Mouse (Mus musculus) neural tube, embryonic 13.5 days (tissue): ENCODE data around the gene Rsph10b. TPM values are rescaled to one million over a fixed set of nuclear protein-coding genes. Genes with fewer than 3 reads are reported as not detected.
A peak's percentile ranks its signal among the peaks of the same experiment; 100 is the strongest.

Experiments used
- ATAC-seq: fragments of 200-750 bp; cut with Nextera tagmentation; 2 replicates; pipeline ENCODE4 v1.8.0; 2017; ENCODE audit warnings: low read depth, mild to moderate bottlenecking, moderate TSS enrichment, moderate library complexity
- H3K27ac ChIP-seq: fragments of 300-500 bp; sonication (generic); replicated peaks from 2 replicates; pipeline ENCODE4 v1.5.1; 2015; ENCODE audit warnings: moderate library complexity, mild to moderate bottlenecking, inconsistent platforms
- H3K27me3 ChIP-seq: fragments of 300-500 bp; sonication (generic); 2 replicates; pipeline ENCODE4 v1.6.1; 2015; ENCODE audit warnings: mild to moderate bottlenecking, inconsistent platforms
- H3K36me3 ChIP-seq: fragments of 300-500 bp; sonication (generic); 2 replicates; pipeline ENCODE4 v1.6.1; 2015; ENCODE audit warnings: mild to moderate bottlenecking, inconsistent platforms
- H3K4me1 ChIP-seq: fragments of 300-500 bp; sonication (generic); replicated peaks from 2 replicates; pipeline ENCODE4 v1.6.1; 2015; ENCODE audit warnings: inconsistent platforms
- H3K4me2 ChIP-seq: fragments of 300-500 bp; sonication (generic); 2 replicates; pipeline ENCODE4 v1.6.1; 2015; ENCODE audit warnings: inconsistent platforms, mild to moderate bottlenecking, moderate library complexity
- H3K4me3 ChIP-seq: fragments of 300-500 bp; sonication (generic); 2 replicates; pipeline ENCODE4 v1.5.1; 2015; ENCODE audit warnings: mild to moderate bottlenecking, inconsistent platforms
- H3K9ac ChIP-seq: fragments of 300-500 bp; sonication (generic); 2 replicates; pipeline ENCODE4 v1.6.1; 2015; ENCODE audit warnings: moderate library complexity, mild to moderate bottlenecking, inconsistent platforms
- H3K9me3 ChIP-seq: fragments of 300-500 bp; sonication (generic); 2 replicates; pipeline ENCODE4 v1.6.1; 2016; ENCODE audit warnings: inconsistent platforms
- WGBS: fragments of 180-500 bp; shearing (Covaris S2); methylation state at CpG from one replicate; pipeline ENCODE4 v1.1.7; 2015; 5-methylcytosine and 5-hydroxymethylcytosine counted together
- polyA plus RNA-seq: library from polyadenylated mRNA; unstranded; fragments of >200 nt; fragmentation: Nextera tagmentation; extraction: Ambion mirVana; gene quantifications from 2 replicates; pipeline ENCODE4 v1.2.1, GENCODE M21; 2015

The Rsph10b gene
- polyA plus RNA-seq, 1 experiment from 2014 or later, result 2.9 TPM

DNA sequence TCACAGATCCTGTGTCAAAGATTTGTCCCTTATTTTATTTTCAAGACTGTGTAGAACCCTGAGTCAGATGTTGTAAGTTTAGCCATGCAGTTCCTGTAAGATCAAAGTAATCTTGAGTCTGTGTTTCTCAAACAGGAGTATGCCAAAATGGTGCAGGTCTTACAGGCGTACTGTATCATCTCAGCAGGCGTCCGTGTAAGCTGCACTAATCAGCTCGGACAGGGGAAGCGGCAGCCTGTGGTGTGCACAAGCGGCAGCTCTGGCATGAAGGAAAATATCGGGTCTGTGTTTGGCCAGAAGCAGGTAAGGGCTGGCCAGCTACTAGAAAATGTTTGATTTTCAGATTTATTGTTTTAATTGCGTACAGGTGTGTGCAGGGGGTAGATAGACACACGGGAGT is 16.6 kb upstream of the Rsph10b start:
- no peak overlapping the region for H3K9ac ChIP-seq
- WGBS, result 94% methylated on average over 9 of the region's 9 CpGs
- no peaks in the 10 kb centered on the region for H3K9me3 ChIP-seq
- no peaks in the 10 kb centered on the region for H3K27me3 ChIP-seq
- no peak overlapping the region for H3K4me3 ChIP-seq
- H3K27ac ChIP-seq, result no peak overlapping the region
- peaks cover under 1% of the 10 kb centered on the region; the same call in 1 of the 2 replicates for H3K4me1 ChIP-seq
- H3K4me2 ChIP-seq, result no peak overlapping the region
- no peak for ATAC-seq
- peaks cover 54% of the 10 kb centered on the region for H3K36me3 ChIP-seq

DNA sequence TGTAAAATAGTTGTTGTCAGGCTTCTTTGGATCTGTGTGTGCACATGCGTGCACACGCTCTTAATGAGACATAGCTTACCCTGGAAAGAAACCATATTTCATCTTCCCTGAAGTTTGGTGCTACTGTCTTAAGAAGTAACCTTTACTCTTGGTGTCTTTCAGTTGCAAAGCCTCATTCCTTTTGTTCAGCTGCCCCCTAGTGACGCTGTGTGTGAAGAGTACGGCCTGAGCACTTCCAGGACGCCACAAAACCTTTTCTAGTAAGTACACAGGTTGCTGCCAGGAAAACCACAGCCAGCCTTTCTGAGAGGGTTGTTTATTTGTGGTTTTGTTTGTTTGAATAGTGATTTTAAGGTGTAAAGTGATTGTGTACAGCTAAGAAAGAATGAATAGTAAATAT is 15.4 kb upstream of the Rsph10b start:
- no peaks in the 10 kb centered on the region for H3K4me1 ChIP-seq
- no peak overlapping the region for H3K9ac ChIP-seq
- no peak overlapping the region for H3K4me3 ChIP-seq
- no peaks in the 10 kb centered on the region for H3K9me3 ChIP-seq
- H3K4me2 ChIP-seq, result no peak overlapping the region
- peaks cover 63% of the 10 kb centered on the region for H3K36me3 ChIP-seq
- 52% methylated on average over 5 of the region's 5 CpGs for WGBS
- ATAC-seq, result no peak
- no peaks in the 10 kb centered on the region for H3K27me3 ChIP-seq
- no peak overlapping the region for H3K27ac ChIP-seq

DNA sequence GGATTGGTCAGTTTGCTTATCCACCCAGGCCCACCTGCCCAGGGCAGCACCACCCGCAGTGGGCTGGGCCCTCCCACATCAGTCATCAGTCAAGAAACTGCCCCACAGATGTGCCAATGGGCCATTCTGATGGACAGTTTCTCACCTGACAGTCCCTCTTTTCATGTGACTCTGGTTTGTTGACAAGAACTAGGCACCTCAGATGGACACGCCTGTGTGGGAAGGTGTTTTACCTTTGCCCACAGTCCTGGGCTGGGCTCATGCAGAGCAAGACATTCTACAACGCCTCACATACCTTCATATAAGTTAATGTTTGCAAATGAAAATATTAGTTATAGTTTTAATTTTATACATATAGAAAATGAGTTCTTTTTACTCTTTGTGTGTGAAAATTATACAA is 14.7 kb upstream of the Rsph10b start:
- H3K9me3 ChIP-seq, result no peaks in the 10 kb centered on the region
- H3K27ac ChIP-seq, result no peak overlapping the region
- WGBS, result 95% methylated on average over 3 of the region's 3 CpGs
- no peaks in the 10 kb centered on the region for H3K27me3 ChIP-seq
- H3K36me3 ChIP-seq, result peaks cover 70% of the 10 kb centered on the region
- H3K4me1 ChIP-seq, result no peaks in the 10 kb centered on the region
- H3K9ac ChIP-seq, result no peak overlapping the region
- H3K4me3 ChIP-seq, result no peak overlapping the region
- ATAC-seq, result no peak
- no peak overlapping the region for H3K4me2 ChIP-seq

GRCm38 (mm10) chr5:143924781-143925452 is 7.9 kb upstream of the Rsph10b start:
- 88% methylated on average over 6 of the region's 6 CpGs for WGBS
- H3K4me1 ChIP-seq, result no peaks in the 10 kb centered on the region
- H3K36me3 ChIP-seq, result peaks cover 85% of the 10 kb centered on the region
- no peaks in the 10 kb centered on the region for H3K27me3 ChIP-seq
- ATAC-seq, result no peak
- H3K4me2 ChIP-seq, result no peak overlapping the region
- H3K27ac ChIP-seq, result no peak overlapping the region
- H3K9ac ChIP-seq, result no peak overlapping the region
- H3K4me3 ChIP-seq, result no peak overlapping the region
- no peaks in the 10 kb centered on the region for H3K9me3 ChIP-seq

DNA sequence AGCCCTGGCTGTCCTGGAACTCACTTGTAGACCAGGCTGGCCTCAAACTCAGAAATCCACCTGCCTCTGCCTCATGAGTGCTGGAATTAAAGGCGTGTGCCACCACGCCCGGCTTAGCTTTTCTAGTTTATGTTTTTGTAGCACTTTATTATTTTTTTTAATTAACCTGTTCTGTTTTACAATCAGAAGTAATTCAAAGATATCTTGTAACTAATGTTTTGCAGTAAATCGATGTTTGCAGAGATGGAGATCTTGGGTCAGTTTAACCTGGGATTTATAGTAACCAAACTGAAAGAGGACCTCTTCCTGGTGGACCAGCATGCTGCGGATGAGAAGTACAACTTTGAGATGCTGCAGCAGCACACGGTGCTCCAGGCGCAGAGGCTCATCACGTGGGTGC is 5.0 kb upstream of the Rsph10b start, which contains the start of gene Gm42421:
Gene Gm42421 (plus strand): TSS at position 301 of the 400 bp plus-strand sequence.
- 96% methylated on average over 8 of the region's 8 CpGs for WGBS

DNA sequence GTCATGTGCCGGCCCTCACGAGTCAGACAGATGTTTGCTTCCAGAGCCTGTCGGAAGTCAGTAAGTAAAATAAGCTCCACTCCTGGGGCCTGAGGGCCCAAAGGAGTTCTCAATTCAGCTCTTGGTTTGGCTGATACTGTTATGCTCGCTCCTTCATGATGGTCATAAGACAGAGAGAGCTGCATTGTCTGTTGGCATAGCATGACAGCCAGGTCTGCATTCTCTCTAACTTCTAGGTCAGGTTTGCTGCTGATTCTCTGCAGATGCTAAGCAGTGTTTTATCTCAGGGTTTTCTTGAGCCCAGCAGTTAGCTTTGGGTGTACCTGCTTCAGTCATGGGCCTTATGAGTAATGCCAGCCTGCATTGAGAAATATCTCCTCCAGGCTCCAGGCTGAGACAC is 3.5 kb upstream of the Rsph10b start:
- Histone ChIP-seq H3K4me3 (no peak overlapping the region), H3K36me3 (peaks cover 76% of the 10 kb centered on the region), H3K27ac (no peak overlapping the region), H3K4me2 (no peak overlapping the region), H3K9ac (no peak overlapping the region), H3K9me3 (no peaks in the 10 kb centered on the region), H3K4me1 (0 out of 2 replicates have a peak, but pooled peaks cover 5% of the 10 kb centered on the region), H3K27me3 (no peaks in the 10 kb centered on the region)
- ATAC-seq, result no peak
- WGBS, result 97% methylated on average over 4 of the region's 4 CpGs

More for the DNA sequence above, 5.0 kb upstream of the Rsph10b start, which contains the start of gene Gm42421:
- ATAC-seq, result no peak
- Histone ChIP-seq H3K4me2 (no peak within 1 kb of the TSS), H3K4me3 (no peak within 1 kb of the TSS), H3K27ac (no peak within 1 kb of the TSS), H3K27me3 (no peaks in the 10 kb centered on the region), H3K9ac (no peak within 1 kb of the TSS), H3K4me1 (0 out of 2 replicates have a peak, but pooled peaks cover 3% of the 10 kb centered on the region), H3K9me3 (no peaks in the 10 kb centered on the region), H3K36me3 (peaks cover 86% of the 10 kb centered on the region)

GRCm38 (mm10) chr5:143930656-143931055 is 2.2 kb upstream of the Rsph10b start:
- peaks cover 62% of the 10 kb centered on the region for H3K36me3 ChIP-seq
- H3K9ac ChIP-seq, result no peak overlapping the region
- no peak for ATAC-seq
- H3K27ac ChIP-seq, result no peak overlapping the region
- H3K4me1 ChIP-seq, result 0 out of 2 replicates have a peak, but pooled peaks cover 5% of the 10 kb centered on the region
- no peak overlapping the region for H3K4me3 ChIP-seq
- H3K4me2 ChIP-seq, result no peak overlapping the region
- no peaks in the 10 kb centered on the region for H3K27me3 ChIP-seq
- WGBS, result 92% methylated on average over 12 of the region's 12 CpGs
- H3K9me3 ChIP-seq, result no peaks in the 10 kb centered on the region

- no peak overlapping the region for H3K4me2 ChIP-seq
- peaks cover 48% of the 10 kb centered on the region for H3K36me3 ChIP-seq
- no peak overlapping the region for H3K9ac ChIP-seq
- 0 out of 2 replicates have a peak, but pooled peaks cover 5% of the 10 kb centered on the region for H3K4me1 ChIP-seq
- 83% methylated on average over 6 of the region's 6 CpGs for WGBS
- H3K4me3 ChIP-seq, result no peak overlapping the region
- no peak for ATAC-seq
- H3K27me3 ChIP-seq, result no peaks in the 10 kb centered on the region
- no peaks in the 10 kb centered on the region for H3K9me3 ChIP-seq
- no peak overlapping the region for H3K27ac ChIP-seq
Measured at GRCm38 (mm10) chr5:143931863-143932580, 813 bp upstream of the Rsph10b start.

DNA sequence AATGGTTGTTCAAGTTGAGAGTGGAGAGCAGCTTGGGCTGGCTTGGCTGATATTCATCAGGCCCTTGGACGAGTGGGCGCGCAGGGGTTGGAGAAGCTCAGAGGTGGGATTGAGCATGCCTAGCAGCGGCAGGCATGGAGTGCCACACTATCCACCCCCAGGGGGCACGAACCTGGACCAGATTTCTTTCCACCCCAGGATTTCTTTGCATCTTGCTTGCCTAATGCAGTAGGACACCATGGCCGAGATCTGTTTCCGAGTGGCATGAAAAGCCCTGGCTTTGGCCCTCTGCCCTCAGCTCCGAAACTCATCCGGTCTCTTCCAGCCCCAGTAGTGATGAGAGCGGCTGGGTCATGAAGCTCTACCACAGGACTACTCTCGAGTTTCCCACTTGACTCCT is 579 bp downstream of the Rsph10b start:
- Histone ChIP-seq H3K9me3 (no peaks in the 10 kb centered on the region), H3K4me2 (0 out of 2 replicates have a peak overlapping the region, but pooled peaks have one; percentile 19), H3K4me3 (no peak overlapping the region), H3K27me3 (no peaks in the 10 kb centered on the region), H3K9ac (no peak overlapping the region), H3K4me1 (0 out of 2 replicates have a peak, but pooled peaks cover 5% of the 10 kb centered on the region), H3K36me3 (peaks cover 42% of the 10 kb centered on the region), H3K27ac (no peak overlapping the region)
- WGBS, result 90% methylated on average over 11 of the region's 11 CpGs
- no peak for ATAC-seq

DNA sequence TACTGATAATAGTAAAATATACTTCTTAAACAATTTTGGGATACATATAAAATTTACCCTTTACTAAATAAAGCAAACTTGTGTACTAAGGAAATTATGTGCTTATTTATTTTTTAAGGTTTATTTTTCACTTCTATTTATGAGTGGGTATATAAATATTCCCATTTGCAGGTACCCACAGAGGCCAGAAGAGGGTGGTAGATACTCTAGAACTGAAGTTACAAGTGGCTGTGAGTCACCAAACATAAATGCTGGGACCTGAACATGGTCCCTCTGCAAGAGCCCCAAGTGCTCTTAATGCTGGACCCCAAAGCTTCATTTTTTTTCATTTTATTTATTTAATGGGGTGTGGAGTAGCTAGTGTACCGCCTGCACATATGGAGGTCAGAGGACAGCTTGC is 1.0 kb downstream of the Rsph10b start:
- Histone ChIP-seq H3K27me3 (no peaks in the 10 kb centered on the region), H3K36me3 (peaks cover 38% of the 10 kb centered on the region), H3K4me3 (no peak overlapping the region), H3K4me2 (no peak overlapping the region), H3K9ac (no peak overlapping the region), H3K27ac (no peak overlapping the region), H3K4me1 (0 out of 2 replicates have a peak, but pooled peaks cover 5% of the 10 kb centered on the region), H3K9me3 (no peaks in the 10 kb centered on the region)
- WGBS, result 83% methylated on average over 1 of the region's 1 CpGs
- no peak for ATAC-seq

- 0 out of 2 replicates have a peak, but pooled peaks cover 5% of the 10 kb centered on the region for H3K4me1 ChIP-seq
- H3K9me3 ChIP-seq, result no peaks in the 10 kb centered on the region
- peaks cover 17% of the 10 kb centered on the region for H3K36me3 ChIP-seq
- WGBS, result 85% methylated on average over 9 of the region's 9 CpGs
- no peaks in the 10 kb centered on the region for H3K27me3 ChIP-seq
- no peak for ATAC-seq
- no peak overlapping the region for H3K9ac ChIP-seq
- no peak overlapping the region for H3K27ac ChIP-seq
- no peak overlapping the region for H3K4me3 ChIP-seq
- no peak overlapping the region for H3K4me2 ChIP-seq
Measured at GRCm38 (mm10) chr5:143936156-143936555, 3.3 kb downstream of the Rsph10b start.

DNA sequence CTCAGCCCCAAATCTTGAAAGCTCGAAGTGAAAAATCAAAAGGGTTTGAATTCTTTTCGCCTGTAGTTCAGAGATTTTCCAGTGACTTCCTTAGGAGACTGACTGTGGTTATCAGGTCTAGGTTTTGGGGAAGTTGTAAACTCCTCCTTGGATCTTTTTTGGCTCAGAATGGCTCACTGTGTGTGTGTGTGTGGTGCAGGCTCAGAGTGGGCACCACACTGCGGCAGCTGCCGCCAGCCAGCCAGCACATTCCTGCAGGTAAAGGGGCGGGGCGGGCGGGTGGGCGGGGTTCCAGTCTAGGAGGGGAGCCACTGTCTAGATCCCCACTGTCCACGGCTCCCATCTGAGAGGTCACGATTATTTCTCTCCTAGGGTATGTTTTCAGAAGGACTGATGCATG is 8.8 kb downstream of the Rsph10b start:
- no peak for ATAC-seq
- no peak overlapping the region for H3K27ac ChIP-seq
- 21% methylated on average over 10 of the region's 10 CpGs for WGBS

More for the DNA sequence above, 8.8 kb downstream of the Rsph10b start:
- Histone ChIP-seq H3K4me1 (no peaks in the 10 kb centered on the region), H3K36me3 (no peaks in the 10 kb centered on the region), H3K4me3 (no peak overlapping the region), H3K4me2 (no peak overlapping the region), H3K9me3 (peaks cover 6% of the 10 kb centered on the region; the same call in 1 of the 2 replicates), H3K27me3 (no peaks in the 10 kb centered on the region), H3K9ac (no peak overlapping the region)
